Mouse (Mus musculus): ENCODE data around the gene Il12a. TPM values are rescaled to one million over a fixed set of nuclear protein-coding genes. Genes with fewer than 3 reads are reported as not detected.

Il12a gene
- polyA plus RNA-seq (2012; fragmentation: generic; extraction: Trizol), result 3.4 TPM

- no peak for TF ChIP-seq MYOD1 (IDR thresholded peaks at IDR 0.05; ENCODE audit: control insufficient read depth in 1 of 3, insufficient read length in 2 of 3, low read depth in 2 of 3)
- no peak for TF ChIP-seq TCF12 (IDR thresholded peaks at IDR 0.05; ENCODE audit: insufficient read depth, poor library complexity, severe bottlenecking)
- TF ChIP-seq MYOG (IDR thresholded peaks at IDR 0.05; ENCODE audit: control insufficient read depth in 1 of 3, insufficient read depth in 1 of 3, insufficient read length in 2 of 3, low read depth in 2 of 3), result no peak
- TF ChIP-seq MAX (IDR thresholded peaks at IDR 0.05; ENCODE audit: low read depth), result no peak
- TF ChIP-seq CEBPB (IDR thresholded peaks at IDR 0.05; ENCODE audit: insufficient read depth, poor library complexity, severe bottlenecking), result no peak
- no peak for TF ChIP-seq SRF (IDR thresholded peaks at IDR 0.05; ENCODE audit: control insufficient read depth, insufficient read length, low read depth)
- TF ChIP-seq REST (IDR thresholded peaks at IDR 0.05; ENCODE audit: insufficient read depth, insufficient read length), result no peak
- no peak for TF ChIP-seq USF1 (IDR thresholded peaks at IDR 0.05; ENCODE audit: low read depth)
- no peak for TF ChIP-seq E2F4 (IDR thresholded peaks at IDR 0.05; ENCODE audit: insufficient read depth)
- Histone ChIP-seq H3K4me3 (no peak within 1 kb of the TSS), H3K4me2 (ENCODE audit: low read depth) (no peak within 1 kb of the TSS)
Observed at GRCm38 (mm10) chr3:68690344-68690743, at the start of gene Il12a. Gene Il12a (plus strand): TSS chr3:68690644.

GRCm38 (mm10) chr3:68642935-68643334 lies 47.5 kb upstream of the Il12a start:
- TF ChIP-seq SRF (IDR thresholded peaks at IDR 0.05; ENCODE audit: control insufficient read depth, insufficient read length, low read depth) (no peak), E2F4 (IDR thresholded peaks at IDR 0.05; ENCODE audit: insufficient read depth) (no peak), REST (IDR thresholded peaks at IDR 0.05; ENCODE audit: insufficient read depth, insufficient read length) (no peak), MYOG (IDR thresholded peaks at IDR 0.05; ENCODE audit: control insufficient read depth in 1 of 3, insufficient read depth in 1 of 3, insufficient read length in 2 of 3, low read depth in 2 of 3) (no peak), POLR2AphosphoS2 (IDR thresholded peaks at IDR 0.05; ENCODE audit: insufficient read length, low read depth) (no peak), TCF12 (IDR thresholded peaks at IDR 0.05; ENCODE audit: insufficient read depth, poor library complexity, severe bottlenecking) (no peak), TCF3 (IDR thresholded peaks at IDR 0.05; ENCODE audit: insufficient read length, low read depth) (no peak), USF1 (IDR thresholded peaks at IDR 0.05; ENCODE audit: low read depth) (no peak), MAX (IDR thresholded peaks at IDR 0.05; ENCODE audit: low read depth) (no peak), CEBPB (IDR thresholded peaks at IDR 0.05; ENCODE audit: insufficient read depth, poor library complexity, severe bottlenecking) (no peak), POLR2A (IDR thresholded peaks at IDR 0.05; ENCODE audit: insufficient read length, low read depth) (no peak), MYOD1 (IDR thresholded peaks at IDR 0.05; ENCODE audit: control insufficient read depth in 1 of 3, insufficient read length in 2 of 3, low read depth in 2 of 3) (no peak)
- H3K27me3 ChIP-seq (ENCODE audit: control insufficient read depth, insufficient read depth, insufficient read length), result no peaks in the 10 kb centered on the region
- no peak overlapping the region for H3K4me2 ChIP-seq (ENCODE audit: low read depth)
- no peaks in the 10 kb centered on the region for H3K79me2 ChIP-seq (ENCODE audit: control insufficient read depth, insufficient read depth)
- H3ac ChIP-seq (ENCODE audit: control insufficient read depth, insufficient read length), result no peak overlapping the region
- H3K4me3 ChIP-seq, result no peak overlapping the region
- H3K36me3 ChIP-seq (ENCODE audit: control insufficient read depth, insufficient read depth), result no peaks in the 10 kb centered on the region

More at GRCm38 (mm10) chr3:68690344-68690743, at the start of gene Il12a:
- H3K27me3 ChIP-seq (ENCODE audit: control insufficient read depth, insufficient read depth, insufficient read length), result no peaks in the 10 kb centered on the region
- no peaks in the 10 kb centered on the region for H3K36me3 ChIP-seq (ENCODE audit: control insufficient read depth, insufficient read depth)
- no peak within 1 kb of the TSS for H3ac ChIP-seq (ENCODE audit: control insufficient read depth, insufficient read length)
- H3K79me2 ChIP-seq (ENCODE audit: control insufficient read depth, insufficient read depth), result no peaks in the 10 kb centered on the region

- TF ChIP-seq USF1 (IDR thresholded peaks at IDR 0.05; ENCODE audit: low read depth) (no peak), TCF3 (IDR thresholded peaks at IDR 0.05; ENCODE audit: insufficient read length, low read depth) (no peak), POLR2A (IDR thresholded peaks at IDR 0.05; ENCODE audit: insufficient read length, low read depth) (no peak), REST (IDR thresholded peaks at IDR 0.05; ENCODE audit: insufficient read depth, insufficient read length) (no peak), MYOG (IDR thresholded peaks at IDR 0.05; ENCODE audit: control insufficient read depth in 1 of 3, insufficient read depth in 1 of 3, insufficient read length in 2 of 3, low read depth in 2 of 3) (no peak), E2F4 (IDR thresholded peaks at IDR 0.05; ENCODE audit: insufficient read depth) (no peak), MYOD1 (IDR thresholded peaks at IDR 0.05; ENCODE audit: control insufficient read depth in 1 of 3, insufficient read length in 2 of 3, low read depth in 2 of 3) (no peak)
- Histone ChIP-seq H3K4me2 (ENCODE audit: low read depth) (no peak overlapping the region), H3K79me2 (ENCODE audit: control insufficient read depth, insufficient read depth) (no peaks in the 10 kb centered on the region), H3K4me3 (no peak overlapping the region), H3K27me3 (ENCODE audit: control insufficient read depth, insufficient read depth, insufficient read length) (no peaks in the 10 kb centered on the region), H3K36me3 (ENCODE audit: control insufficient read depth, insufficient read depth) (no peaks in the 10 kb centered on the region), H3ac (ENCODE audit: control insufficient read depth, insufficient read length) (no peak overlapping the region)
Observed at GRCm38 (mm10) chr3:68646387-68647130, 43.9 kb upstream of the Il12a start.

DNA sequence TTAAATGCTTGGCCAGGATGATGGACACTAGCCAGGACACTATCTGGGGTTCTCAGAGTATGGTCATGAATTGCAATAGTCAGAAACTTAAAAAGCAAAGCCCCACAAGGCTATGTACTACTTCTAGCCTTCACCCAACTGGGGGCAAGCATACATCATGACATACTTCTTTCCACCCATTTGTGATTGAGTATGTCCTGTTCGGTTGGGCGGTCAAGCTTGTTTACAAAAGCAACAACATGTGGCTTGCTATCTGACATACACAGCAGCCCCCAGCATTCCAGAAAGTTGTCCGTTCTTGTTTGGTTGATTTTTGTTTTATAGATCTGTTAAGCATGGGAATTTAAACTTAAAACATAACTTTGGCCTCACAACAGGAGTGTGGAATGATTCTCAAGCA lies 43.2 kb upstream of the Il12a start:
- no peaks in the 10 kb centered on the region for H3K36me3 ChIP-seq (ENCODE audit: control insufficient read depth, insufficient read depth)
- no peaks in the 10 kb centered on the region for H3K79me2 ChIP-seq (ENCODE audit: control insufficient read depth, insufficient read depth)
- H3ac ChIP-seq (ENCODE audit: control insufficient read depth, insufficient read length), result no peak overlapping the region
- H3K4me3 ChIP-seq, result no peak overlapping the region
- no peak for TF ChIP-seq POLR2AphosphoS2 (IDR thresholded peaks at IDR 0.05; ENCODE audit: insufficient read length, low read depth)
- no peak for TF ChIP-seq SRF (IDR thresholded peaks at IDR 0.05; ENCODE audit: control insufficient read depth, insufficient read length, low read depth)
- no peak for TF ChIP-seq MAX (IDR thresholded peaks at IDR 0.05; ENCODE audit: low read depth)
- TF ChIP-seq E2F4 (IDR thresholded peaks at IDR 0.05; ENCODE audit: insufficient read depth), result no peak
- TF ChIP-seq POLR2A (IDR thresholded peaks at IDR 0.05; ENCODE audit: insufficient read length, low read depth), result no peak
- no peak for TF ChIP-seq TCF3 (IDR thresholded peaks at IDR 0.05; ENCODE audit: insufficient read length, low read depth)
- TF ChIP-seq TCF12 (IDR thresholded peaks at IDR 0.05; ENCODE audit: insufficient read depth, poor library complexity, severe bottlenecking), result no peak
- no peak for TF ChIP-seq REST (IDR thresholded peaks at IDR 0.05; ENCODE audit: insufficient read depth, insufficient read length)
- H3K27me3 ChIP-seq (ENCODE audit: control insufficient read depth, insufficient read depth, insufficient read length), result no peaks in the 10 kb centered on the region
- H3K4me2 ChIP-seq (ENCODE audit: low read depth), result no peak overlapping the region

GRCm38 (mm10) chr3:68650251-68650650 lies 40.2 kb upstream of the Il12a start:
- Histone ChIP-seq H3K36me3 (ENCODE audit: control insufficient read depth, insufficient read depth) (no peaks in the 10 kb centered on the region), H3K4me3 (no peak overlapping the region), H3K4me2 (ENCODE audit: low read depth) (no peak overlapping the region), H3K27me3 (ENCODE audit: control insufficient read depth, insufficient read depth, insufficient read length) (no peaks in the 10 kb centered on the region), H3ac (ENCODE audit: control insufficient read depth, insufficient read length) (no peak overlapping the region), H3K79me2 (ENCODE audit: control insufficient read depth, insufficient read depth) (no peaks in the 10 kb centered on the region)
- TF ChIP-seq USF1 (IDR thresholded peaks at IDR 0.05; ENCODE audit: low read depth), result no peak
- no peak for TF ChIP-seq POLR2AphosphoS2 (IDR thresholded peaks at IDR 0.05; ENCODE audit: insufficient read length, low read depth)
- TF ChIP-seq TCF3 (IDR thresholded peaks at IDR 0.05; ENCODE audit: insufficient read length, low read depth), result no peak
